Mouse (Mus musculus) cerebellum, adult 2 months (tissue): ENCODE data around the gene Aldh3a2.

ENCODE experiments used
- CTCF ChIP-seq: fragments of 200-500 bp; IDR thresholded peaks from 2 replicates; pipeline ENCODE4 v1.5.1; 2011; ENCODE audit warnings: low read depth, mild to moderate bottlenecking, control low read depth, low read length, moderate library complexity, borderline replicate concordance; ENCODE audit not compliant: insufficient read depth
- POLR2A ChIP-seq: fragments of 200-500 bp; IDR thresholded peaks from 2 replicates; pipeline ENCODE4 v1.6.1; 2011; ENCODE audit warnings: low read length, control low read depth, borderline replicate concordance; ENCODE audit not compliant: insufficient read depth

GRCm38 (mm10) chr11:61224907-61225306 lies 42.4 kb downstream of the Aldh3a2 start:
- TF ChIP-seq CTCF (no peak), POLR2A (no peak)
